Mouse (Mus musculus) liver, embryonic 13.5 days (tissue): ENCODE data around the gene Cstf3. TPM values are rescaled to one million over a fixed set of nuclear protein-coding genes. Genes with fewer than 3 reads are reported as not detected.

Source experiments
- ATAC-seq: fragments of 200-750 bp; cut with Nextera tagmentation; 2 replicates; pipeline ENCODE4 v1.8.0; 2017; ENCODE audit warnings: low read depth, mild to moderate bottlenecking, moderate number of reproducible peaks, moderate library complexity
- DNase-seq: peaks from one replicate; pipeline ENCODE4 v3.0.0; 2022
- H3K27ac ChIP-seq: fragments of 300-500 bp; sonication (generic); 2 replicates; pipeline ENCODE4 v1.5.1; 2015; ENCODE audit warnings: moderate library complexity, mild to moderate bottlenecking, inconsistent platforms
- H3K27me3 ChIP-seq: fragments of 300-500 bp; sonication (generic); 2 replicates; pipeline ENCODE4 v1.6.1; 2015; ENCODE audit warnings: mild to moderate bottlenecking, inconsistent platforms
- H3K36me3 ChIP-seq: fragments of 300-500 bp; sonication (generic); 2 replicates; pipeline ENCODE4 v1.6.1; 2015; ENCODE audit warnings: mild to moderate bottlenecking, inconsistent platforms
- H3K4me1 ChIP-seq: fragments of 300-500 bp; sonication (generic); replicated peaks from 2 replicates; pipeline ENCODE4 v1.6.1; 2015; ENCODE audit warnings: inconsistent platforms
- H3K4me2 ChIP-seq: fragments of 300-500 bp; sonication (generic); 2 replicates; pipeline ENCODE4 v1.6.1; 2015; ENCODE audit warnings: inconsistent platforms, mild to moderate bottlenecking, moderate library complexity
- H3K4me3 ChIP-seq: fragments of 300-500 bp; sonication (generic); replicated peaks from 2 replicates; pipeline ENCODE4 v1.5.1; 2015; ENCODE audit warnings: mild to moderate bottlenecking, inconsistent platforms
- H3K9ac ChIP-seq: fragments of 300-500 bp; sonication (generic); 2 replicates; pipeline ENCODE4 v1.6.1; 2015; ENCODE audit warnings: mild to moderate bottlenecking, inconsistent platforms
- H3K9me3 ChIP-seq: fragments of 300-500 bp; sonication (generic); replicated peaks from 2 replicates; pipeline ENCODE4 v1.6.1; 2016; ENCODE audit warnings: inconsistent platforms
- WGBS: fragments of 180-500 bp; shearing (Covaris S2); methylation state at CpG from one replicate; pipeline ENCODE4 v1.1.7; 2015; ENCODE audit not compliant: insufficient replicate concordance; 5-methylcytosine and 5-hydroxymethylcytosine counted together
- polyA plus RNA-seq: library from polyadenylated mRNA; unstranded; fragments of >200 nt; fragmentation: Nextera tagmentation; extraction: Ambion mirVana; gene quantifications from 2 replicates; pipeline ENCODE4 v1.2.1, GENCODE M21; 2015

Gene Cstf3
- polyA plus RNA-seq, 1 experiment from 2014 or later, result 31.0 TPM

DNA sequence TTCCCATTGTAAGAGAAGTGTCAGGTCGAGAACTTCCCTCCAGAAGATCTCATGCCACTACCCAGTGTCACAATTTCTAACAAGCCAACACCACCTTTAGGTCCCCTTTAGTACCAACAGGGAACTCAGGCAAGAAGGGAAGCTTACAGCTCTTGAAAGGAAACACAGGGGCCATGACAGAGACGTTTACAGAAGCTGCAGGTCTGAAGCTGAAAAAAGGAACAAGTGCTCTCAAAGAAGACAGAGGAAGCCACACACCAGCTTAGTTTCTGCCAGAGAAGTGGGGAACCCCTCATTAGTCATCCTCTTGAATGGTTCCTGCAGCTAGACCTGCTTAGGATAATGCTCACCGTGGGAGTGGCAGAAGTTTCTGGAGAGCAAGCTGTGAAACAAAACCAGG, 96.9 kb downstream of the Cstf3 start:
- ATAC-seq (no peak), DNase-seq (no peak)
- H3K4me3 ChIP-seq, result no peak overlapping the region
- WGBS, result 24% methylated on average over 3 of the region's 3 CpGs
- peaks cover 10% of the 10 kb centered on the region for H3K4me1 ChIP-seq
- no peaks in the 10 kb centered on the region for H3K9me3 ChIP-seq
- no peaks in the 10 kb centered on the region for H3K36me3 ChIP-seq
- no peak overlapping the region for H3K4me2 ChIP-seq
- H3K27ac ChIP-seq, result no peak overlapping the region
- no peak overlapping the region for H3K9ac ChIP-seq
- no peaks in the 10 kb centered on the region for H3K27me3 ChIP-seq

GRCm38 (mm10) chr2:104688321-104688720, 98.0 kb downstream of the Cstf3 start:
- no peak overlapping the region for H3K4me2 ChIP-seq
- H3K9me3 ChIP-seq, result no peaks in the 10 kb centered on the region
- no peak overlapping the region for H3K9ac ChIP-seq
- H3K4me3 ChIP-seq, result no peak overlapping the region
- ATAC-seq, result peak; percentile 61
- no peak for DNase-seq
- 45% methylated on average over 3 of the region's 3 CpGs for WGBS
- no peaks in the 10 kb centered on the region for H3K36me3 ChIP-seq
- no peaks in the 10 kb centered on the region for H3K27me3 ChIP-seq
- peaks cover 12% of the 10 kb centered on the region for H3K4me1 ChIP-seq
- 0 out of 2 replicates have a peak overlapping the region, but pooled peaks have one; percentile 41 for H3K27ac ChIP-seq

- no peak overlapping the region for H3K9ac ChIP-seq
- no peaks in the 10 kb centered on the region for H3K27me3 ChIP-seq
- peaks cover 12% of the 10 kb centered on the region for H3K4me1 ChIP-seq
- no peak overlapping the region for H3K4me2 ChIP-seq
- ATAC-seq (no peak), DNase-seq (no peak)
- H3K36me3 ChIP-seq, result no peaks in the 10 kb centered on the region
- WGBS, result 69% methylated on average over 8 of the region's 8 CpGs
- H3K27ac ChIP-seq, result peak overlapping the region; percentile 41; the same call in 1 of the 2 replicates
- H3K4me3 ChIP-seq, result no peak overlapping the region
- H3K9me3 ChIP-seq, result no peaks in the 10 kb centered on the region
Measured at GRCm38 (mm10) chr2:104688724-104689123, 98.4 kb downstream of the Cstf3 start.

DNA sequence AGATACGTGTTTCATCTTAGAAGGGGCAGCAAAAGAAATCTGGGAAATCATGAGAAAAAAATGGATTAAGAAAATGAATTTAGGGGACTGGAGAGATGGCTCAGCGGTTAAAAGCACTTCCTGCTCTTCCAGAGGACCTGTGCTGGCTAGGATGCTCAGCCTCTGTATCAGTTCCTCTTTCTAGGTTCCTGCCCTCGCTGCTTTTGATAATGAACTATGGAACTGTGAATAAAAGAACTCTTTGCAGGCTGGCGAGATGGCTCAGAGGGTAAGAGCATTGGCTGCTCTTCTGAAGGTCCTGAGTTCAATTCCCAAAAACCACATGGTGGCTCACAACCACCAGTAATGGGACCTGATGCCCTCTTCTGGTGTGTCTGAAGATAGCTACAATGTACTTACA, 100.4 kb downstream of the Cstf3 start:
- ATAC-seq, result no peak

DNA sequence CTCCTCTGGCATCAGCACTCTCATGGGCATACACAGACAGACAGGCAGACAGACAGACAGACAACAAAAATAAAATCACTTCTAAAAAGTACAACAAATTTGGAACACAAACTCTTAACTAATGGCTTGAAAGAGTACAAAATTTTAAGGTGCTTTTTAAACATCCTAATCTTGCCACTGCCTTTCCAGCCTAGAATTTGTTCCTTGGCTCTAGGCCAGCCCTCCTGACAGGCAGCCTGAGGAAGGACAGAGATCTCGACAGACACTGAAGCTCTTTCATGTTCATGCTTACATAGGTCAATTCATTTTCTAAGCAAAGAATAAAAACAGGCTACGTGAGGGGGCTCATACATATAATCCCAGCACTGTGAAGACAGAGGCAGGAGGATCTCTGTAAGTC, 102.2 kb downstream of the Cstf3 start:
- ATAC-seq, result no peak
- WGBS, result 48% methylated on average over 2 of the region's 2 CpGs
- Histone ChIP-seq H3K27ac (no peak overlapping the region), H3K36me3 (no peaks in the 10 kb centered on the region), H3K4me3 (no peak overlapping the region), H3K4me2 (no peak overlapping the region), H3K9ac (no peak overlapping the region), H3K9me3 (no peaks in the 10 kb centered on the region), H3K4me1 (0 out of 2 replicates have a peak, but pooled peaks cover 6% of the 10 kb centered on the region), H3K27me3 (no peaks in the 10 kb centered on the region)
- DNase-seq, result no peak

More for the DNA sequence above, 100.4 kb downstream of the Cstf3 start:
- Histone ChIP-seq H3K4me3 (no peak overlapping the region), H3K9me3 (no peaks in the 10 kb centered on the region), H3K9ac (no peak overlapping the region), H3K4me2 (no peak overlapping the region), H3K36me3 (no peaks in the 10 kb centered on the region), H3K27me3 (no peaks in the 10 kb centered on the region), H3K27ac (no peak overlapping the region), H3K4me1 (peaks cover 9% of the 10 kb centered on the region)
- 29% methylated on average over 4 of the region's 4 CpGs for WGBS
- DNase-seq, result no peak

DNA sequence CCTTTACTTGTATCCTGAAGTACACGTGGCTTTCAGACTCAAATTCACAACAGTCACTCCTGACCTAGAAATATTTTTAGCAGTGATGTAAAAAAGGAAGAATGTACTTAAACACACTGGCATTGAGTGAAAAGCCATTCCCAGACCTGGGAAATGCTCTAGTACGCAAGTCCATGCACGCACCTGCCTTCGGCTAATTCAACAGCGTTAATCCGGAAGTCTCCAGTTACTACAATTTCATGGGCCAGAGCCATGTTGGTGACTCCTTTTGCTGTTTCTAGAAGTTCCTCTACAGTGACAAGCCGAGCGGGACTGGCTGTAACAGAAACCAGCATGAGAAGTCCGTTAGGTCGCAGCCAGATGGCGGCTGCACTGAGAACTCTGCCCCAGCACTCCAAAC, 109.3 kb downstream of the Cstf3 start:
- Histone ChIP-seq H3K4me2 (no peak overlapping the region), H3K36me3 (no peaks in the 10 kb centered on the region), H3K4me1 (0 out of 2 replicates have a peak, but pooled peaks cover 4% of the 10 kb centered on the region), H3K27ac (no peak overlapping the region), H3K9me3 (no peaks in the 10 kb centered on the region), H3K27me3 (no peaks in the 10 kb centered on the region), H3K4me3 (no peak overlapping the region), H3K9ac (no peak overlapping the region)
- WGBS, result 78% methylated on average over 11 of the region's 11 CpGs
- ATAC-seq (no peak), DNase-seq (no peak)

- no peaks in the 10 kb centered on the region for H3K36me3 ChIP-seq
Measured at GRCm38 (mm10) chr2:104703158-104703557, 112.8 kb downstream of the Cstf3 start.

DNA sequence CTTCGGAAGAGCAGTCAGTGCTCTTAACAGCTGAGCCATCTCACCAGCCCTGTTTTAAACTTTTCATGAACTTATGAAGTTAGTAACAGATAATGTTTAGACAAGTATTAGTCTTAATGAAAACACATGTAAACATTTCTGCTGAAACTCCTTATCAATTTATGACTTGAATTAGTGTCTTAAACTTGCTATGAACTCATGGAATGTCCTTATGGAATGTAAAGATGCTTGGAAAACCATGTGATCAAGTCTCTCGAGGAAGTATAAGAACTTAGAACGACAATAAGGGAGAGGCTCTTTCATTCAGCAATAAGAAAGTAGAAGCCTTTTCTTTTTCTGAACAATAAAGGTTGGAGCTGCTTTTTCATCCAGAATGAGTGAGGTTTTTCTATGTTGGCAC, 114.0 kb downstream of the Cstf3 start:
- Histone ChIP-seq H3K27me3 (no peaks in the 10 kb centered on the region), H3K27ac (no peak overlapping the region), H3K4me3 (no peak overlapping the region), H3K9ac (no peak overlapping the region), H3K4me2 (no peak overlapping the region), H3K36me3 (no peaks in the 10 kb centered on the region), H3K4me1 (0 out of 2 replicates have a peak, but pooled peaks cover 4% of the 10 kb centered on the region), H3K9me3 (no peaks in the 10 kb centered on the region)
- WGBS, result 63% methylated on average over 3 of the region's 3 CpGs
- DNase-seq, result no peak
- ATAC-seq, result no peak

More at GRCm38 (mm10) chr2:104703158-104703557, 112.8 kb downstream of the Cstf3 start:
- H3K27ac ChIP-seq, result no peak overlapping the region
- DNase-seq (no peak), ATAC-seq (no peak)
- no peak overlapping the region for H3K9ac ChIP-seq
- no peak overlapping the region for H3K4me2 ChIP-seq
- 52% methylated on average over 3 of the region's 3 CpGs for WGBS
- no peaks in the 10 kb centered on the region for H3K27me3 ChIP-seq
- 0 out of 2 replicates have a peak, but pooled peaks cover 4% of the 10 kb centered on the region for H3K4me1 ChIP-seq
- H3K4me3 ChIP-seq, result no peak overlapping the region
- H3K9me3 ChIP-seq, result no peaks in the 10 kb centered on the region

DNA sequence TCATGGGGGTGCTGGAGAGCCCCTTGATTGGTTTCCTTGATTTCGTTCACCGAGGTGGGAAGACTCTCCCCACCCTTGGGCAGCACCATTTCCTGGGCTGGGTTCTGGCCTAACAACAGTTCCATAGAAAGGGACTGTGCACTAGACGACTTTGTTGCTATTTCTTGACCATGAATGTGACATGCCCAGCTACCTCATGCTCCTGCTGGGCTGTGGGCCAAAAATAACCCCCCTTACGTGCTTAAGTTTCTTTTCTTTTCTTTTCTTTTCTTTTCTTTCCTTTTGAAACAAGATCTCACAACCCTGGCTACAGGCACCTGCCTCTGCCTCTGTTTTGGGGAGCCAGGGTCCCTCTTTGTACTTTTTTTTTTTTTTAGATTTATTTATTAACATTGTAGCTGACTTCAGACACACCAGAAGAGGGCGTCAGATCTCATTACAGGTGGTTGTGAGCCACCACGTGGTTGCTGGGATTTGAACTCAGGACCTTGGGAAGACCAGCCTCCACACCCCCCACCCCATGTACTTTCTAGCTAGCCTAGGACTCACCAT, 119.5 kb downstream of the Cstf3 start:
- H3K9me3 ChIP-seq, result no peaks in the 10 kb centered on the region
- no peak overlapping the region for H3K27ac ChIP-seq
- peaks cover 11% of the 10 kb centered on the region for H3K4me1 ChIP-seq
- H3K36me3 ChIP-seq, result no peaks in the 10 kb centered on the region
- H3K4me2 ChIP-seq, result no peak overlapping the region
- DNase-seq (no peak), ATAC-seq (no peak)
- no peak overlapping the region for H3K9ac ChIP-seq
- whole genome bisulfite sequencing, result 53% methylated on average over 6 of the region's 6 CpGs
- no peak overlapping the region for H3K4me3 ChIP-seq
- peaks cover 45% of the 10 kb centered on the region for H3K27me3 ChIP-seq

- WGBS, result 24% methylated on average over 6 of the region's 6 CpGs
- ATAC-seq, result no peak
Measured at GRCm38 (mm10) chr2:104710670-104711370, 120.5 kb downstream of the Cstf3 start.

DNA sequence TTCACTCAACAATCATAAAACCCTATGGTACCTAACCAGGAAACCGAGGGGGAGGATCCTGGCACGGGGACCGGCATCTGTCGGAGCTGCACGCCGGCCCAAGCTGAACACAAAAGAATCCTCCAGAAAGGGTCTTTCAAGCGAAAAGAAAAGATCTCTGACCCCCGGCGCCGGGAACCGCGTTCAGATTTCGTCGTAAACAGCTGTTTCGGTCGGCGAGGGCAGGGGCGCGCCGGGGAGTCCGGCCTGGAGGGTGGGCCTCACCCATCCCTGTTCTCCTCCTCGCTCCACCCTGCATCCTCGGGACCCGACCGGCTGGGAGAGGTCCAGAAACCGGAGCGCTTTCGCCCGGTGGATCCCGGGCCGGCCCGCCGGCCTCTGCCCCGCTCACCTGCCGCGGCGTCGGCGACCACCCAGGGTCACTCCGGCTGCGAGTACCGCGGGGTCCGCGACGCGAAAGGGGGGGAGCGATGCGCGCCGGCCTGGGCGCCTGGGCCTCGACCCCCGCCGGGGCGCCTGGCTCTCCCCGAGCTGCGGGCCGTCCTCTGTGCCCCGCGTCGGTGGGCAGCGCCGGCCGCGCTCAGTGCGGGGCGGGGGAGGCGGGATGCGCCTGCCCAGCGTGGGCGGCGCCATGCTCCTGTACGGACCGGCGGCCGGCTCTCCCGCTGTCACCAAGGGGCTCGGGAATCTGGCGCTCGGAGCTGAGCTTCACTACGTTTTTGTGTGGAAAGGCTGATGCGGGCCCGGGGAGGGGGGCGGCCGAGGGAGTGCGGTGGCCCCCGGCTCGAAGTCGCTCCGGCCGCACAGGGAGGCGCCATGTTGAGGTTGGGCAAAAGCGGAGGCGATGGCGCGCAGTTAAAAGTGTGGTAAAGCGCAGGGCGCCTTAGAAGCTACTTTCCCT, 121.5 kb downstream of the Cstf3 start, which contains the start of gene Tcp11l1:
Gene Tcp11l1 (minus strand): TSS at position 585 of the 901 bp plus-strand sequence.
- Histone ChIP-seq H3K4me3 (peak within 1 kb of the TSS; percentile 68), H3K4me1 (peaks cover 11% of the 10 kb centered on the region), H3K27me3 (peaks cover 45% of the 10 kb centered on the region), H3K9me3 (no peaks in the 10 kb centered on the region), H3K27ac (no peak within 1 kb of the TSS), H3K36me3 (no peaks in the 10 kb centered on the region), H3K9ac (peak within 1 kb of the TSS; percentile 69), H3K4me2 (peak within 1 kb of the TSS; percentile 68)
- peak; percentile 70 for ATAC-seq
- DNase-seq, result peak; percentile 19
- under 1% methylated on average over 73 of the region's 99 CpGs for WGBS

More at GRCm38 (mm10) chr2:104710670-104711370, 120.5 kb downstream of the Cstf3 start:
- DNase-seq, result no peak
- Histone ChIP-seq H3K36me3 (no peaks in the 10 kb centered on the region), H3K4me3 (peak overlapping the region; percentile 68), H3K9me3 (no peaks in the 10 kb centered on the region), H3K4me1 (peaks cover 11% of the 10 kb centered on the region), H3K4me2 (peak overlapping the region; percentile 68), H3K27ac (no peak overlapping the region), H3K27me3 (peaks cover 45% of the 10 kb centered on the region), H3K9ac (no peak overlapping the region)
